Mouse (Mus musculus) limb, embryonic 14.5 days (tissue): ENCODE data around the gene Col5a3. TPM values are rescaled to one million over a fixed set of nuclear protein-coding genes. Genes with fewer than 3 reads are reported as not detected.

ENCODE experiments used
- ATAC-seq: fragments of 200-750 bp; cut with Nextera tagmentation; 2 replicates; pipeline ENCODE4 v1.8.0; 2017; ENCODE audit warnings: low read depth, moderate number of reproducible peaks, moderate TSS enrichment; ENCODE audit not compliant: low FRiP score
- DNase-seq: peaks from one replicate; pipeline ENCODE4 v3.0.0-alpha.2; 2015; ENCODE audit warnings: low spot score
- H3K27ac ChIP-seq: fragments of 300-500 bp; sonication (generic); replicated peaks from 2 replicates; pipeline ENCODE4 v1.5.1; 2014; ENCODE audit warnings: low read depth, mild to moderate bottlenecking, low read length, moderate library complexity, mixed read lengths
- H3K27me3 ChIP-seq: fragments of 300-500 bp; sonication (generic); 2 replicates; pipeline ENCODE4 v1.6.1; 2014; ENCODE audit warnings: low read length, mixed read lengths; ENCODE audit not compliant: control insufficient read depth, insufficient read depth
- H3K36me3 ChIP-seq: fragments of 300-500 bp; sonication (generic); 2 replicates; pipeline ENCODE4 v1.6.1; 2014; ENCODE audit warnings: mild to moderate bottlenecking, low read length, moderate library complexity, mixed read lengths; ENCODE audit not compliant: control insufficient read depth, insufficient read depth
- H3K4me1 ChIP-seq: fragments of 300-500 bp; sonication (generic); 2 replicates; pipeline ENCODE4 v1.6.1; 2014; ENCODE audit warnings: antibody characterized with exemption, low read length, mixed read lengths; ENCODE audit not compliant: control insufficient read depth, insufficient read depth
- H3K4me2 ChIP-seq: fragments of 300-500 bp; sonication (generic); replicated peaks from 2 replicates; pipeline ENCODE4 v1.6.1; 2014; ENCODE audit warnings: low read depth, mild to moderate bottlenecking, low read length, moderate library complexity; ENCODE audit not compliant: severe bottlenecking
- H3K4me3 ChIP-seq: fragments of 300-500 bp; sonication (generic); replicated peaks from 2 replicates; pipeline ENCODE4 v1.5.1; 2014; ENCODE audit warnings: low read length
- H3K9ac ChIP-seq: fragments of 300-500 bp; sonication (generic); 2 replicates; pipeline ENCODE4 v1.6.1; 2014; ENCODE audit warnings: mild to moderate bottlenecking, low read depth, low read length, moderate library complexity; ENCODE audit not compliant: severe bottlenecking
- H3K9me3 ChIP-seq: fragments of 300-500 bp; sonication (generic); 2 replicates; pipeline ENCODE4 v1.6.1; 2016; ENCODE audit warnings: low read length; ENCODE audit not compliant: control insufficient read depth
- POLR2A ChIP-seq: fragments of 200-500 bp; IDR thresholded peaks from 2 replicates; pipeline ENCODE4 v1.8.0; 2012; ENCODE audit warnings: inconsistent platforms, mild to moderate bottlenecking, moderate library complexity, borderline replicate concordance; ENCODE audit not compliant: insufficient read depth, insufficient read length; ENCODE audit errors: extremely low read depth
- WGBS: fragments of 180-500 bp; shearing (Covaris S2); extraction: QIAGEN DNeasy Blood & Tissue Kit; methylation state at CpG from one replicate; pipeline ENCODE4 v1.1.7; 2014; 5-methylcytosine and 5-hydroxymethylcytosine counted together
- polyA plus RNA-seq, 2 experiments: library from polyadenylated mRNA; depleted of rRNA in 1 of 2; stranded (reverse) in 1 of 2; unstranded in 1 of 2; fragments of >200 nt; fragmentation: Nextera tagmentation in 1 of 2; extraction: Ambion mirVana in 1 of 2; gene quantifications; 2 replicates each; pipeline versions ENCODE4 v1.2.1 to v1.2.3; 2012 to 2014

Gene Col5a3
- polyA plus RNA-seq, 2 experiments = 4.5 to 6.7 TPM

DNA sequence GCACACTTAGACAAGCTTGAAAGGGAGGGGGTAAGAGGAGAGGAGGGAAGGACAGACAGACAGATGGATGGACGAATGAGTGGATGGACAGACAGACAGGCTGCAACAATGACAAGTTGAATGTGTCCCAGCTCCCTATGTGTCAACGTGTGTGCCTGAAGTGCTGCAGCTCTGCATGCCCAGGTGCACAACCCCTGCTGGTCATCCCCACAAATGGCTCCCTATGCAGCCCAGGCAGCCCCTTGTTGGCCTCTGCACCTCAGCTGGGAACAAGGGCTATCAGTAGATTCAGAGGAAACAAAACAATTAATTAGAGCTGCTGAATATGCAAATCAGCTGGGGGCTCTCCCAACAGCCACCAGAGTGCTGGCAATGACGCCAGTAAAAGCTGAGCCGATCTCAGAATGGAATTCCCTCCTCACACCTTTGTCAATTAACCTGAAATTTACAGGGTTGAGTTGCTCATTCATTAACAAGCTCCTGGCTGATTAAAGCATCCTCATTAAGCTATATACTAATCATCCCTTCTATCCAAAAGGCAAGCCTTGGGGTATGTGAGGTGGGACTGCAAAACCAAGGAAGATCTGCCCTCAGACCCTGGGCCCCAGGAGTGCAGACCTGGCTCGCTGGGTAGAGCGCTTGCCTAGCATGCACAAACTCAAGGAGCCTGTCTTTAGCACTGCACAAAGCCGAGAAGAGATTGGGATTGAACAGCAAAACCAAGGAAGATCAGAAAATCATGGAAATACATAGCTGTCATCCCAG is 52.5 kb downstream of the Col5a3 start:
- no peaks in the 10 kb centered on the region for H3K4me1 ChIP-seq
- H3K27me3 ChIP-seq = no peaks in the 10 kb centered on the region
- no peak for TF ChIP-seq POLR2A
- H3K36me3 ChIP-seq = no peaks in the 10 kb centered on the region
- H3K4me2 ChIP-seq = no peak overlapping the region
- no peak overlapping the region for H3K9ac ChIP-seq
- ATAC-seq = no peak
- no peak for DNase-seq
- no peaks in the 10 kb centered on the region for H3K9me3 ChIP-seq
- H3K27ac ChIP-seq = no peak overlapping the region
- no peak overlapping the region for H3K4me3 ChIP-seq
- WGBS = 42% methylated on average over 7 of the region's 7 CpGs

DNA sequence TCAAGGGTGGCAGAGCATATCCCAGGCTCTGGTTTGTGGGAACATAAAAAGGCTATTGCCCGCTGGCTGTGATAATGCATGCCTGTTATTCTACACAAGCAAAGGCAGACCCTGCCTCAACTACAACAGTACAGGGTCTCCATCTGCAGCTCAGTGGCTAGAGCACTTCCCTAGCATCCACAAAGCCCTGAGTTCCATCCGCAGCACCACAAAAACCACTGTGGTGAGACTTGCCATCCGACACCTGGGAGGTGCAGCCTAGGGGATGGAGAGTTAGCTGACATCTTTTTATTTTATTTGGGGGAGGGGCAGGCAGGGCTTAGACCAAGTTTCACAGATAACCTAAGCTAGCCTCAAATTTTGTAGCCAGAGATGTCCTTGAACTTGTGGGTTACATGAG is 53.5 kb downstream of the Col5a3 start:
- Histone ChIP-seq H3K36me3 (no peaks in the 10 kb centered on the region), H3K9me3 (no peaks in the 10 kb centered on the region), H3K4me1 (no peaks in the 10 kb centered on the region), H3K4me3 (no peak overlapping the region), H3K9ac (no peak overlapping the region), H3K27me3 (no peaks in the 10 kb centered on the region), H3K27ac (no peak overlapping the region), H3K4me2 (no peak overlapping the region)
- no peak for TF ChIP-seq POLR2A
- DNase-seq = no peak
- ATAC-seq = no peak
- WGBS = 64% methylated on average over 3 of the region's 3 CpGs

DNA sequence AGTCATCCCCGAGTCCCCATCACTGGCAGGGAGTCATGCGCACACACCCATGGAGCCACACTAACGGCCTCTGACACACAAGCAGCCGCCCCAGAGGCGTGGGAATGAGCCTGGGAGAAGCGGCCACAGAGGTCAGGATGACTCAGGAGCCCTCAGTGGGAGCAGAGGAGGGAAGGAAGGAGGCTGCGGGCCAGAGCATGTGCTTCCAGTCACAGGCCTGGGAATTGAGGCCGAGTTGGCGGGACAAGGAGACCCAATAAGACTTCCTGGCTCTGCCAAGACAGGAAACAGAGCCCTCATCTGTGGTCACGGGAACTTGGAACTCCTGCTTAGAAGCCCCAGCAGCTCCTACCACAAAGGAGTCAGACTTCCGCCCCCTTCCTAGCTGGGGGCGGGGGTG is 54.1 kb downstream of the Col5a3 start:
- no peak overlapping the region for H3K9ac ChIP-seq
- H3K4me3 ChIP-seq = no peak overlapping the region
- H3K9me3 ChIP-seq = no peaks in the 10 kb centered on the region
- H3K27ac ChIP-seq = no peak overlapping the region
- no peaks in the 10 kb centered on the region for H3K4me1 ChIP-seq
- no peaks in the 10 kb centered on the region for H3K36me3 ChIP-seq
- TF ChIP-seq POLR2A = no peak
- no peak overlapping the region for H3K4me2 ChIP-seq
- ATAC-seq = no peak
- 49% methylated on average over 12 of the region's 12 CpGs for WGBS
- H3K27me3 ChIP-seq = no peaks in the 10 kb centered on the region
- DNase-seq = peak; percentile 51

DNA sequence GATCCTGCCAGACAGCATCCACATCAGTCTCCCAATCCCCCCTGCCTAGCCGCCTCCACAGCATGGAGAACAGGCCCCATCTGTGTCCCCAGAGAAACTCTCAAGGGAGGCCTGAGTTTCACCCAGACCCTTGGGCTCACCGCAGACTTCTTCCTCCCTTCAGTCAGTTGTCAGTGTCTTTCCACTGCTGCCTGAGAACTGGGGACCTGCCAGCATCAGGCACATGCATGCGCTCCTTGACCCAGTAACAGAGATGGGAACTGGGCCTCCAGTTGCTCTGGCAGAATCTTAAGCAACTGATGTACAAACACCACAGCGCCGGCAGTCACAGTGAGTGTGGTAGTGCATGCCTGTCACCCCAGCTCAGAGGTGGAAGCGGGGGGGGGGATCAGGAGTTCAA is 56.0 kb downstream of the Col5a3 start:
- ATAC-seq = no peak
- 85% methylated on average over 6 of the region's 6 CpGs for WGBS

DNA sequence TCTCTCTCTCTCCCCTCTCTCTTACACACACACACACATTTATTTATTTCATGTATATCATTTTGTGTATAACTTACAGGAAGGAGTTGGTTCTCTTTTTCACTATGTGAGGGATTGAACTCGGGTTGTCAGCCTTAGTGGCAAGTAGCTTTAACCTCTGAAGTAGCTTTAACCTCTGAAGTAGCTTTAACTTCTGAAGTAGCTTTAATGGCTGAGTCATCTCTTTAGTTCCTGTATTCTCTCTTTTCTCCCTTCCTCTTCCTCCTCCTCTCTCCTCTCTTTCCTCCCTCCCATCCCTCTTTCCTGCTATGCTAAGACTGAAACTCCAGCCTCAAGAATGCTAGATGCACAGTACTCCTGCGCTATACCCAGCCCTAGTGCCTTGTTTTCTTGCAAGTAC is 56.6 kb downstream of the Col5a3 start:
- Histone ChIP-seq H3K36me3 (no peaks in the 10 kb centered on the region), H3K27ac (no peak overlapping the region), H3K4me3 (no peak overlapping the region), H3K4me2 (no peak overlapping the region), H3K4me1 (no peaks in the 10 kb centered on the region), H3K27me3 (no peaks in the 10 kb centered on the region), H3K9ac (no peak overlapping the region), H3K9me3 (no peaks in the 10 kb centered on the region)
- DNase-seq = no peak
- ATAC-seq = no peak
- TF ChIP-seq POLR2A = no peak
- WGBS = 66% methylated on average over 2 of the region's 2 CpGs

More for the DNA sequence above, 56.0 kb downstream of the Col5a3 start:
- Histone ChIP-seq H3K4me1 (no peaks in the 10 kb centered on the region), H3K9ac (no peak overlapping the region), H3K27me3 (no peaks in the 10 kb centered on the region), H3K36me3 (no peaks in the 10 kb centered on the region), H3K4me2 (no peak overlapping the region), H3K4me3 (no peak overlapping the region), H3K27ac (no peak overlapping the region), H3K9me3 (no peaks in the 10 kb centered on the region)
- no peak for DNase-seq
- no peak for TF ChIP-seq POLR2A
